Mouse (Mus musculus) forebrain, embryonic 13.5 days (tissue): ENCODE results near the gene H2-T24. TPM values are rescaled to one million over a fixed set of nuclear protein-coding genes. Genes with fewer than 3 reads are reported as not detected.

Experiments used
- ATAC-seq: fragments of 200-750 bp; cut with Nextera tagmentation; 2 replicates; pipeline ENCODE4 v1.8.0; 2017
- H3K27ac ChIP-seq: fragments of 300-500 bp; sonication (generic); 2 replicates; pipeline ENCODE4 v1.5.1; 2015; ENCODE audit warnings: inconsistent platforms, mild to moderate bottlenecking, moderate library complexity
- H3K27me3 ChIP-seq: fragments of 300-500 bp; sonication (generic); 2 replicates; pipeline ENCODE4 v1.6.1; 2015; ENCODE audit warnings: mild to moderate bottlenecking, inconsistent platforms
- H3K36me3 ChIP-seq: fragments of 300-500 bp; sonication (generic); 2 replicates; pipeline ENCODE4 v1.6.1; 2015; ENCODE audit warnings: mild to moderate bottlenecking, inconsistent platforms; ENCODE audit not compliant: poor library complexity, severe bottlenecking
- H3K4me1 ChIP-seq: fragments of 300-500 bp; sonication (generic); 2 replicates; pipeline ENCODE4 v1.6.1; 2015; ENCODE audit warnings: inconsistent platforms
- H3K4me2 ChIP-seq: fragments of 300-500 bp; sonication (generic); 2 replicates; pipeline ENCODE4 v1.6.1; 2015; ENCODE audit warnings: inconsistent platforms, mild to moderate bottlenecking, moderate library complexity
- H3K4me3 ChIP-seq: fragments of 300-500 bp; sonication (generic); 2 replicates; pipeline ENCODE4 v1.5.1; 2015; ENCODE audit warnings: mild to moderate bottlenecking, inconsistent platforms
- H3K9ac ChIP-seq: fragments of 300-500 bp; sonication (generic); 2 replicates; pipeline ENCODE4 v1.6.1; 2015; ENCODE audit warnings: mild to moderate bottlenecking, inconsistent platforms
- H3K9me3 ChIP-seq: fragments of 300-500 bp; sonication (generic); replicated peaks from 2 replicates; pipeline ENCODE4 v1.6.1; 2016; ENCODE audit warnings: inconsistent platforms
- WGBS: fragments of 180-500 bp; shearing (Covaris S2); methylation state at CpG from one replicate; pipeline ENCODE4 v1.1.7; 2015; 5-methylcytosine and 5-hydroxymethylcytosine counted together
- microRNA counts: library from miRNA; unstranded; fragments of <30 nt; microRNA quantifications from one replicate; lab custom pipeline; 2016
- microRNA-seq: library from miRNA; unstranded; fragments of <30 nt; microRNA quantifications from one replicate; pipeline ENCODE4, GENCODE M21; 2016
- polyA plus RNA-seq: library from polyadenylated mRNA; unstranded; fragments of >200 nt; fragmentation: Nextera tagmentation; extraction: Ambion mirVana; gene quantifications from 2 replicates; pipeline ENCODE4 v1.2.1, GENCODE M21; 2015

The H2-T24 gene
- polyA plus RNA-seq, 1 experiment from 2014 or later, result 6.5 TPM

GRCm38 (mm10) chr17:35969418-35970389 lies 50.7 kb downstream of the H2-T24 start, which contains the start of gene Abcf1:
Abcf1 (minus strand) TSS chr17:35969761.
- Histone ChIP-seq H3K9ac (peak within 1 kb of the TSS; percentile 81), H3K27me3 (no peaks in the 10 kb centered on the region), H3K4me3 (peak within 1 kb of the TSS; percentile 77), H3K4me1 (peaks cover 25% of the 10 kb centered on the region), H3K4me2 (peak within 1 kb of the TSS; percentile 79), H3K9me3 (no peaks in the 10 kb centered on the region), H3K27ac (peak within 1 kb of the TSS; percentile 72), H3K36me3 (peaks cover 42% of the 10 kb centered on the region)
- peak; percentile 96 for ATAC-seq
- under 1% methylated on average over 68 of the region's 68 CpGs for WGBS

DNA sequence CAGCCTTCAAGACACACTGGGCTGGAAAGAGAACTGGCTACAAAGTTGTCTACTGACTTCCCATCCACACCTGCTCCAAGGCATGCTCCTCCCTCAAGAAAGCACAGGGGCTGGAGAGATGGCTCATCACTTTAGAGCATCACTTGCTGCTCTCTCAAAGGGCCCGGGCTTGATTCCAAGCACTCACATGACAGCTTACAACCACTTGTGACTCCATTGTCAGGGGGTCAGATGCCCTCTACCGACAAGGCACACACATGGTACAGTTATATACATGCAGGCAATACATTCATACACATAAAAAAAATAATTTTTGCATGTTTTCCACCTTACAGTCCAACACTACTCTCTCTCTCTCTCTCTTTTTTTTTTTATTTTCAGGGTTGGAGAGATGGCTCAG lies 52.7 kb downstream of the H2-T24 start:
- ATAC-seq, result no peak
- Histone ChIP-seq H3K27me3 (no peaks in the 10 kb centered on the region), H3K27ac (no peak overlapping the region), H3K4me1 (peaks cover 25% of the 10 kb centered on the region), H3K4me2 (no peak overlapping the region; the same call in 1 of the 2 replicates), H3K36me3 (peaks cover 45% of the 10 kb centered on the region), H3K9ac (no peak overlapping the region), H3K4me3 (no peak overlapping the region), H3K9me3 (no peaks in the 10 kb centered on the region)
- 94% methylated on average over 2 of the region's 2 CpGs for WGBS

DNA sequence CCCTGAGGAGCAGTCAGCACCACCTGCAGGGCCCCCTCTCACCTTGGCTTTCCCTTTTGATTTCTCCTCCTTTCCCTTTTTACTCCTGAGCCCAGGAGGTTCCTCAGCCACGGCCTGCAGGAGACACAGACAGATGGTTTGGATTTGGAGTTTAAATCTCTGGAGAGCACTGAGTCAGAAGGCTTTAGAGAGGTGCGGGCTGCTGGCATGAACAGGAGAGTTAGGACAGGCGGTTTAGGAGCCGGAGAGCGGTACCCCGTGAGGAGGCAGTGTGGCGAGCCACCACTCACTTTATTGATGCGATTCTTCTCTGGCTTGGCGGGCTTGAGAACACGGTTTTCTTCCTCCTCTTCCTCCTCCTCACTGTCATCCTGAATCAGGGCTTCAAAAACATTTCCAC lies 57.1 kb downstream of the H2-T24 start:
- 94% methylated on average over 10 of the region's 10 CpGs for WGBS
- Histone ChIP-seq H3K27me3 (no peaks in the 10 kb centered on the region), H3K9me3 (no peaks in the 10 kb centered on the region), H3K27ac (no peak overlapping the region), H3K9ac (no peak overlapping the region), H3K36me3 (peaks cover 82% of the 10 kb centered on the region), H3K4me1 (peaks cover 8% of the 10 kb centered on the region), H3K4me3 (no peak overlapping the region), H3K4me2 (no peak overlapping the region)
- no peak for ATAC-seq

DNA sequence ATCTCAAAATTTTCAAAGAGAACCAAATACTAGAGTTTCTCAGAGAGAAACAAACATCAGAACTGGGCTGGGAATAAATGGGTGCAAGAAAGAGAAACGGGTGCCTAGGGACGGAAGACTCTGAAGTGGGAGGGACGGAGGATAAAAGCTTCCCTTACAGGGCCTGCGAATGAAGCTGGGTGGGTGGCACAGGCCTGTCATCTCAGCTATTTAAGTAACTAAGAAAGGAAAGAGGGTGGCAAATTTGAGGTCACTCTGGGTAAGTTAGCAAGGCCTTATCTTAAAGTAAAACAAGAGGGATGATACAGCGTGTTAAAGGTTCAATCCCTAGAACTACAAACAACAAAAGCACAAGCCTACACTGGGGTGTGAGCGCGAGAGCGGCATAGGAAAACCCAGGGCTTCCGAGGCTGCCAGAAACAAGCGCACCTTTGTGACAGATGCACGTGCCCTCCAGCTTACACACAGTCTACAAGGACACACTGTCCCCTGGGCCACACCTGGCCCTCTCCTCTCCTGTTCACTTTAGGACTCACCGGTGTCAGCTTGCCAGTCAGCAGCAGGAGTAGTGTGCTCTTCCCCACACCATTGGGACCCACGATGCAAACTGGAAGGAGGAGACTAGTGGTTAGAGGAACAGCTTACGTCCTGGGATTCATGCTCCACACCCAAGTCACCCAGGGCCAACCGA lies 61.7 kb downstream of the H2-T24 start:
- Histone ChIP-seq H3K9me3 (no peaks in the 10 kb centered on the region), H3K4me1 (no peaks in the 10 kb centered on the region), H3K36me3 (peaks cover 89% of the 10 kb centered on the region), H3K9ac (no peak overlapping the region), H3K4me3 (no peak overlapping the region), H3K4me2 (no peak overlapping the region), H3K27me3 (no peaks in the 10 kb centered on the region), H3K27ac (no peak overlapping the region)
- ATAC-seq, result no peak
- WGBS, result 96% methylated on average over 15 of the region's 15 CpGs

MicroRNAs within 50 kb of the gene (microRNA counts, 519-probe panel; counts per million panel counts)
- 177 counts per million, percentile 53 among the panel's probes with 10 or more counts for microRNA mmu-miR-877 (lab: Ali Mortazavi, UCI)

Small RNA genes lying within 50 kb of the gene (microRNA-seq; reads per million reads assigned to microRNA genes)
- gene Mir877, result 141 reads per million, percentile 55 among the genes with 10 or more reads in this experiment

Other genes with a start within 250 kb of the H2-T24 start
- gene Ier3, start 198.9 kb downstream of the H2-T24 start, polyA plus RNA-seq, result 4.5 and 5.2 TPM in 2 replicates
- 57.0 and 57.7 TPM in 2 replicates for gene Flot1, start 197.3 kb downstream of the H2-T24 start, polyA plus RNA-seq
- 1,790 and 1,841 TPM in 2 replicates for gene Tubb5, start 182.3 kb downstream of the H2-T24 start, polyA plus RNA-seq
- gene Mdc1, start 179.0 kb downstream of the H2-T24 start, polyA plus RNA-seq, result 15.1 and 18.4 TPM in 2 replicates
- gene Nrm, start 159.2 kb downstream of the H2-T24 start, polyA plus RNA-seq, result 41.3 and 47.9 TPM in 2 replicates
- gene Ppp1r18, start 155.0 kb downstream of the H2-T24 start, polyA plus RNA-seq, result 20.9 and 22.7 TPM in 2 replicates
- 38.6 and 39.9 TPM in 2 replicates for gene Dhx16, start 140.7 kb downstream of the H2-T24 start, polyA plus RNA-seq
- 31.6 and 36.6 TPM in 2 replicates for gene 2310061I04Rik, start 123.1 kb downstream of the H2-T24 start, polyA plus RNA-seq
- gene Atat1, start 110.5 kb downstream of the H2-T24 start, polyA plus RNA-seq, result 331 and 355 TPM in 2 replicates
- 57.1 and 62.2 TPM in 2 replicates for gene Mrps18b, start 104.2 kb downstream of the H2-T24 start, polyA plus RNA-seq
- 51.8 and 52.2 TPM in 2 replicates for gene Ppp1r10, start 104.1 kb downstream of the H2-T24 start, polyA plus RNA-seq
- 108 and 120 TPM in 2 replicates for gene Abcf1, start 50.8 kb downstream of the H2-T24 start, polyA plus RNA-seq
- gene Gnl1, start 40.7 kb downstream of the H2-T24 start, polyA plus RNA-seq, result 50.1 and 54.4 TPM in 2 replicates
- gene Prr3, start 40.3 kb downstream of the H2-T24 start, polyA plus RNA-seq, result 62.7 and 70.0 TPM in 2 replicates
- 5.6 and 5.7 TPM in 2 replicates for gene H2-T23, start 12.3 kb upstream of the H2-T24 start, polyA plus RNA-seq
- 4.0 TPM in 2 replicates for gene H2-T22, start 22.2 kb upstream of the H2-T24 start, polyA plus RNA-seq
- gene Gm6034, start 22.4 kb upstream of the H2-T24 start, polyA plus RNA-seq, result not detected in 2 replicates
- gene Gm11127, start 37.8 kb upstream of the H2-T24 start, polyA plus RNA-seq, result not detected in 2 replicates
- not detected in 2 replicates for gene Gm19684, start 101.1 kb upstream of the H2-T24 start, polyA plus RNA-seq
- not detected in 2 replicates for gene Gm7030, start 108.9 kb upstream of the H2-T24 start, polyA plus RNA-seq
- gene Gm8909, start 148.0 kb upstream of the H2-T24 start, polyA plus RNA-seq, result not detected in 2 replicates
- not detected in 2 replicates for gene H2-T3, start 169.7 kb upstream of the H2-T24 start, polyA plus RNA-seq
- 92.5 and 97.4 TPM in 2 replicates for gene Rpp21, start 237.5 kb upstream of the H2-T24 start, polyA plus RNA-seq